Mouse (Mus musculus) liver, adult 2 months (tissue): ENCODE measurements around the gene Ptma. TPM values are rescaled to one million over a fixed set of nuclear protein-coding genes. Genes with fewer than 3 reads are reported as not detected.
A peak's percentile ranks its signal among the peaks of the same experiment; 100 is the strongest.

Source experiments
- DNase-seq: peaks from one replicate; pipeline ENCODE4 v3.0.0-alpha.2; 2011; ENCODE audit warnings: low read depth, low spot score; ENCODE audit errors: extremely low read depth
- H3K27ac ChIP-seq: fragments of 200-500 bp; replicated peaks from 2 replicates; pipeline ENCODE4 v1.5.1; 2012; ENCODE audit warnings: low read depth, mild to moderate bottlenecking, control low read depth, inconsistent platforms, low read length; ENCODE audit not compliant: insufficient read depth
- H3K27me3 ChIP-seq: fragments of 200-500 bp; 2 replicates; pipeline ENCODE4 v1.6.1; 2012; ENCODE audit warnings: mild to moderate bottlenecking, moderate library complexity, low read length, inconsistent platforms; ENCODE audit not compliant: control insufficient read depth, insufficient read depth
- H3K36me3 ChIP-seq: fragments of 200-500 bp; 2 replicates; pipeline ENCODE4 v1.6.1; 2012; ENCODE audit warnings: low read length, inconsistent platforms; ENCODE audit not compliant: control insufficient read depth, insufficient read depth
- H3K4me1 ChIP-seq: fragments of 200-500 bp; 2 replicates; pipeline ENCODE4 v1.6.1; 2011; ENCODE audit warnings: low read length; ENCODE audit not compliant: control insufficient read depth, insufficient read depth
- H3K4me3 ChIP-seq: fragments of 200-500 bp; 2 replicates; pipeline ENCODE4 v1.5.1; 2011; ENCODE audit warnings: low read depth, mild to moderate bottlenecking, control low read depth, low read length, moderate library complexity; ENCODE audit not compliant: insufficient read depth
- H3K79me2 ChIP-seq: fragments of 200-500 bp; 2 replicates; pipeline ENCODE4 v1.6.1; 2012; ENCODE audit warnings: inconsistent platforms, mild to moderate bottlenecking, low read length, moderate library complexity; ENCODE audit not compliant: control insufficient read depth, insufficient read depth
- H3K9ac ChIP-seq: fragments of 200-500 bp; 2 replicates; pipeline ENCODE4 v1.6.1; 2012; ENCODE audit warnings: low read depth, mild to moderate bottlenecking, control low read depth, inconsistent platforms, low read length
- CTCF ChIP-seq: fragments of 200-500 bp; IDR thresholded peaks from 2 replicates; pipeline ENCODE4 v1.5.1; 2011; ENCODE audit warnings: low read depth, low read length, control low read depth
- POLR2A ChIP-seq: fragments of 200-500 bp; IDR thresholded peaks from 2 replicates; pipeline ENCODE4 v1.6.1; 2011; ENCODE audit warnings: low read length, control low read depth; ENCODE audit not compliant: insufficient read depth; ENCODE audit errors: extremely low read depth
- WGBS: fragments of 180-500 bp; shearing (Covaris S2); methylation state at CpG from one replicate; pipeline ENCODE4 v1.1.7; 2018; 5-methylcytosine and 5-hydroxymethylcytosine counted together
- polyA plus RNA-seq: library from polyadenylated mRNA; depleted of rRNA; stranded (reverse); fragments of >200 nt; gene quantifications from 2 replicates; pipeline ENCODE4 v1.2.3, GENCODE M21; 2012
- total RNA-seq: library from RNA; depleted of rRNA; stranded (reverse); fragments of >200 nt; gene quantifications from 2 replicates; pipeline ENCODE4 v1.2.3, GENCODE M21; 2014

Ptma gene
- total and polyA plus RNA-seq, 2 experiments, result 240 to 259 TPM

GRCm38 (mm10) chr1:86528571-86529180, 2.1 kb downstream of the Ptma start:
- H3K27ac ChIP-seq, result peak overlapping the region; percentile 62
- peak overlapping the region; percentile 88 for H3K4me3 ChIP-seq
- peak; percentile 80 for DNase-seq
- peaks cover 3% of the 10 kb centered on the region; the same call in 1 of the 2 replicates for H3K36me3 ChIP-seq
- peaks cover 13% of the 10 kb centered on the region; the same call in 1 of the 2 replicates for H3K79me2 ChIP-seq
- TF ChIP-seq POLR2A (no peak), CTCF (peak; percentile 67)
- no peaks in the 10 kb centered on the region for H3K27me3 ChIP-seq
- H3K9ac ChIP-seq, result peak overlapping the region; percentile 73
- WGBS, result 1% methylated on average over 15 of the region's 15 CpGs
- H3K4me1 ChIP-seq, result peaks cover 12% of the 10 kb centered on the region

GRCm38 (mm10) chr1:86529590-86529989, 3.1 kb downstream of the Ptma start:
- Histone ChIP-seq H3K27ac (no peak overlapping the region), H3K4me1 (peaks cover 12% of the 10 kb centered on the region), H3K79me2 (peaks cover 13% of the 10 kb centered on the region; the same call in 1 of the 2 replicates), H3K36me3 (peaks cover 3% of the 10 kb centered on the region; the same call in 1 of the 2 replicates), H3K4me3 (no peak overlapping the region), H3K9ac (no peak overlapping the region), H3K27me3 (no peaks in the 10 kb centered on the region)
- TF ChIP-seq CTCF (no peak), POLR2A (no peak)
- DNase-seq, result no peak
- WGBS, result 65% methylated on average over 4 of the region's 4 CpGs

- peaks cover 13% of the 10 kb centered on the region; the same call in 1 of the 2 replicates for H3K79me2 ChIP-seq
- H3K4me3 ChIP-seq, result no peak overlapping the region
- no peak for DNase-seq
- H3K9ac ChIP-seq, result no peak overlapping the region
- no peak for TF ChIP-seq POLR2A
- no peak for TF ChIP-seq CTCF
- peaks cover 10% of the 10 kb centered on the region for H3K4me1 ChIP-seq
- no peaks in the 10 kb centered on the region for H3K27me3 ChIP-seq
- H3K36me3 ChIP-seq, result peaks cover 3% of the 10 kb centered on the region; the same call in 1 of the 2 replicates
- H3K27ac ChIP-seq, result no peak overlapping the region
- 57% methylated on average over 4 of the region's 4 CpGs for WGBS
Observed at GRCm38 (mm10) chr1:86530871-86531546, 4.5 kb downstream of the Ptma start.

GRCm38 (mm10) chr1:86531547-86532321, 5.2 kb downstream of the Ptma start:
- no peak for DNase-seq
- H3K27ac ChIP-seq, result no peak overlapping the region; the same call in 1 of the 2 replicates
- H3K4me1 ChIP-seq, result peaks cover 10% of the 10 kb centered on the region
- TF ChIP-seq POLR2A (no peak), CTCF (no peak)
- 24% methylated on average over 13 of the region's 13 CpGs for WGBS
- H3K4me3 ChIP-seq, result no peak overlapping the region
- peaks cover 3% of the 10 kb centered on the region; the same call in 1 of the 2 replicates for H3K36me3 ChIP-seq
- H3K27me3 ChIP-seq, result no peaks in the 10 kb centered on the region
- peaks cover 12% of the 10 kb centered on the region; the same call in 1 of the 2 replicates for H3K79me2 ChIP-seq
- no peak overlapping the region for H3K9ac ChIP-seq

- no peak overlapping the region for H3K4me3 ChIP-seq
- peaks cover 5% of the 10 kb centered on the region; the same call in 1 of the 2 replicates for H3K79me2 ChIP-seq
- no peak overlapping the region for H3K27ac ChIP-seq
- no peak overlapping the region for H3K9ac ChIP-seq
- peak; percentile 69 for DNase-seq
- H3K27me3 ChIP-seq, result no peaks in the 10 kb centered on the region
- H3K36me3 ChIP-seq, result peaks cover 3% of the 10 kb centered on the region; the same call in 1 of the 2 replicates
- 28% methylated on average over 11 of the region's 11 CpGs for WGBS
- peaks cover 10% of the 10 kb centered on the region for H3K4me1 ChIP-seq
- peak; percentile 81 for TF ChIP-seq CTCF
- TF ChIP-seq POLR2A, result no peak
Observed at GRCm38 (mm10) chr1:86532362-86533051, 6.0 kb downstream of the Ptma start.
